Mouse (Mus musculus) embryonic fibroblast, embryonic 13.5 days (primary cell): Measurements from ENCODE around the gene Gins3.

Source experiments
- CTCF ChIP-seq: IDR thresholded peaks from 2 replicates; pipeline ENCODE4 v1.5.1; 2011; ENCODE audit warnings: mild to moderate bottlenecking, control low read depth, low read length, moderate library complexity, borderline replicate concordance; ENCODE audit not compliant: insufficient read depth
- POLR2A ChIP-seq: IDR thresholded peaks from 2 replicates; pipeline ENCODE4 v1.6.1; 2011; ENCODE audit warnings: low read depth, mild to moderate bottlenecking, control low read depth, low read length, moderate library complexity

GRCm38 (mm10) chr8:95590539-95590938 is 42.7 kb upstream of the Gins3 start:
- TF ChIP-seq POLR2A (no peak), CTCF (no peak)
